Mouse (Mus musculus) pancreas, adult 10 weeks (tissue): ENCODE data around the gene Clvs2. TPM values are rescaled to one million over a fixed set of nuclear protein-coding genes. Genes with fewer than 3 reads are reported as not detected.

Source experiments
- polyA plus RNA-seq: library from polyadenylated mRNA; stranded (reverse); fragments of 350-450 nt; fragmentation: Illumina TruSeq; extraction: RNeasy Lipid Tissue Mini Kit (QIAGEN cat#74804); gene quantifications from one replicate; pipeline ENCODE4 v1.2.3, GENCODE M21; 2015; ENCODE audit warnings: low read depth, low replicate concordance; ENCODE audit not compliant: insufficient read depth

Clvs2 gene
- polyA plus RNA-seq, result not detected

GRCm38 (mm10) chr10:33624131-33624879, at the start of gene Clvs2:
Gene Clvs2 (minus strand): TSS chr10:33624769.

Other genes starting within 250 kb of the Clvs2 start
- gene Sult3a2, start 161.9 kb upstream of the Clvs2 start, polyA plus RNA-seq, result not detected
- not detected for gene Sult3a1, start 233.0 kb upstream of the Clvs2 start, polyA plus RNA-seq